Mouse (Mus musculus): ENCODE data around the gene Snx22.

DNA sequence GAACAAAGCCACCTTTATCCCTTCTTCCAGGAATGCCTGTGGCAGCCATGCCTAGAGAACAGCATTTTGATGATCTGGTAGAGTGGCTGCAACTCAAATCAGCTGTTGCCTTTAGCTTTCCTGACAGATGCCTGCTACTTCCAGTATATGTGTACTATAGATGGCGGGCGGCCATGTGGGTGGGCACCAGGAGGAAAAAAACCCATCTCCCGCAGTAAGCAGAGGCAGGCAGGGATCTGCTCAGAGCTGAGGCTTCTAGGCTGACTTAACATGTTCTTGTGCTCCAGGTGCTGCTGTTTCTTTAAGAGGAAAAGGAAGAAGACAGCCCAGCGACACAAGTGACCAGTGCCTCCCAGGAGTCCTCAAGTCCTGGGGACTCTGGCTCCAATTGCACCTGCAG lies 30.2 kb downstream of the Snx22 start:
- no peak for TF ChIP-seq TAL1 (conservative IDR thresholded peaks at IDR 0.05; ENCODE audit: low read depth, low read length)
- no peak for TF ChIP-seq GATA1 (IDR thresholded peaks at IDR 0.05; ENCODE audit: borderline replicate concordance, low read length)

All from G1E (cell line).